Mouse (Mus musculus) liver, embryonic 11.5 days (tissue): ENCODE measurements around the gene Gm2381. TPM values are rescaled to one million over a fixed set of nuclear protein-coding genes. Genes with fewer than 3 reads are reported as not detected.
"Not testable (repeated sequence)": the region's sequence is repeated elsewhere in the genome, so short reads cannot be mapped to it uniquely, and the experiment has no call there.

Experiments
- ATAC-seq: fragments of 200-750 bp; cut with Nextera tagmentation; replicated peaks from 2 replicates; pipeline ENCODE4 v1.8.0; 2017; ENCODE audit warnings: moderate number of reproducible peaks, mild to moderate bottlenecking, moderate TSS enrichment, moderate library complexity; ENCODE audit not compliant: low FRiP score
- DNase-seq: peaks from one replicate; pipeline ENCODE4 v3.0.0-alpha.2; 2017; ENCODE audit warnings: low spot score
- H3K27ac ChIP-seq: fragments of 300-500 bp; sonication (generic); 2 replicates; pipeline ENCODE4 v1.5.1; 2014; ENCODE audit warnings: mild to moderate bottlenecking, low read depth, low read length, control low read depth
- H3K27me3 ChIP-seq: fragments of 300-500 bp; sonication (generic); replicated peaks from 2 replicates; pipeline ENCODE4 v1.6.1; 2014; ENCODE audit warnings: low read length, mixed read lengths; ENCODE audit not compliant: control insufficient read depth, insufficient read depth
- H3K36me3 ChIP-seq: fragments of 300-500 bp; sonication (generic); 2 replicates; pipeline ENCODE4 v1.6.1; 2014; ENCODE audit warnings: mild to moderate bottlenecking, low read length, moderate library complexity, mixed read lengths; ENCODE audit not compliant: control insufficient read depth, insufficient read depth
- H3K4me1 ChIP-seq: fragments of 300-500 bp; sonication (generic); replicated peaks from 2 replicates; pipeline ENCODE4 v1.6.1; 2014; ENCODE audit warnings: low read length, mixed read lengths; ENCODE audit not compliant: control insufficient read depth, insufficient read depth
- H3K4me2 ChIP-seq: fragments of 300-500 bp; sonication (generic); 2 replicates; pipeline ENCODE4 v1.6.1; 2014; ENCODE audit warnings: mild to moderate bottlenecking, control low read depth, moderate library complexity
- H3K4me3 ChIP-seq: fragments of 300-500 bp; sonication (generic); 2 replicates; pipeline ENCODE4 v1.5.1; 2014; ENCODE audit warnings: low read depth, low read length, control low read depth
- H3K9ac ChIP-seq: fragments of 300-500 bp; sonication (generic); 2 replicates; pipeline ENCODE4 v1.6.1; 2014; ENCODE audit warnings: low read depth, low read length, control low read depth
- H3K9me3 ChIP-seq: fragments of 300-500 bp; sonication (generic); 2 replicates; pipeline ENCODE4 v1.6.1; 2016; ENCODE audit warnings: low read length, inconsistent platforms, mixed read lengths; ENCODE audit not compliant: control insufficient read depth
- WGBS: fragments of 180-500 bp; shearing (Covaris S2); extraction: QIAGEN DNeasy Blood & Tissue Kit; methylation state at CpG from one replicate; pipeline ENCODE4 v1.1.7; 2014; 5-methylcytosine and 5-hydroxymethylcytosine counted together
- polyA plus RNA-seq: library from polyadenylated mRNA; unstranded; fragments of >200 nt; fragmentation: Nextera tagmentation; extraction: Ambion mirVana; gene quantifications from 2 replicates; pipeline ENCODE4 v1.2.1, GENCODE M21; 2014

Gene Gm2381
- polyA plus RNA-seq: not detected in 2 replicates

DNA sequence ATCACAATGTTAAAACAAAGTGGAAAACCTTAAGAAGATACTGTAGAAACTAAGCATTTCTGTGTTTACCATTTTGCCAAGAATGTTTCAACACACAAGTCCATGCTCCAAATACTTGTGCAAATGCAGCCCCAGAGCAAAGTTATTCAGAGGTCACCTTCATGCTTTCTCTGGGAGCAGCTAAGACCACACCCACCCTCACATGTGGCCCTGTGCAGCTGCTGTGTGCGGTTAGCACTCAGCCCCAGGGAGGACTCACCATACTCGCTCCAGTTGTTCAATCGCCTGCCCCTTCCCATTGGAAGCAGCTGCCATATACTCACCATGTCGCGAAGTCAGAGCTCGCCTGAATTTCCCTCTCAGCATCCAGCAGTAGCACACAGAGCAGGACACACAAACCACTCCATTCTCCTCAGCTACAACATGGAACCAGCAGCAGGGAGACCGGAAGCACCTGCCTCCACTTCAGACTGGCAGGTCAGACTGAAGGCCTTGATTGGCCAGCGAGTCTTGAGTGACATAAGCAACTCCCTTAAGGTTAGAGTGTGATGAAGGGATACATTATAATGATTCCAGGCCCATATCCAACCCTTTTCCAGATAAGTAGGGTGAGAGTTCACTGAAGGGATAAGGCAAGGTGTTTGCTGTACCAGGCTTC, at the start of gene Gm2381:
TSS of gene Gm2381 (minus strand) at position 434 of the 658 bp plus-strand sequence.
- not testable (repeated sequence) for H3K9me3 ChIP-seq, H3K27me3 ChIP-seq, H3K27ac ChIP-seq, H3K9ac ChIP-seq, H3K4me1 ChIP-seq, H3K4me3 ChIP-seq, DNase-seq, H3K36me3 ChIP-seq, ATAC-seq, H3K4me2 ChIP-seq
- WGBS: 83% methylated on average over 8 of the region's 8 CpGs

GRCm38 (mm10) chr7:42898067-42898466, 31.0 kb upstream of the Gm2381 start:
- H3K9me3 ChIP-seq, DNase-seq, H3K4me2 ChIP-seq, H3K4me3 ChIP-seq, H3K27me3 ChIP-seq, H3K9ac ChIP-seq, ATAC-seq, H3K27ac ChIP-seq, H3K36me3 ChIP-seq, H3K4me1 ChIP-seq: not testable (repeated sequence)
- WGBS: 87% methylated on average over 2 of the region's 2 CpGs

DNA sequence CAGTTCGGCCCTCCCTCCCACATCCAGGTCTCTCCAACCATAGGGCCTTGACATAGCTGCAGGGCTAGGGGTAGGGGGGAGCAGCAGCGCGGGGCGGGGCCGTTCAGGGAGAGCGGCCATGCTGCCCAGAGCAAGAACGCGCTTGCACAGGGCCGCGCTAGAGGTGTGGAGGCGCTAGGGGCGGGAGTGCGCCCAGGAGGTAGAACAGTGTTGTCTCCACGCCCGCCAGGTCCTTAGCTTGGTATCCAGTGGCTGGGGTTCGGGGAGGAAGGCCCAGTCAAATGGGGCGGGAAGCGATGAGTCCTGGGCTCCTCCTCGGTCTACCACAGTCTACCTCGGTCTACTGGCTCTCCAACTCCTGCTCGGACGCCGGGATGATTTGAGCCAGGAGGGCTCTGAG, 11.1 kb upstream of the Gm2381 start:
- no peak overlapping the region for H3K4me2 ChIP-seq
- no peaks in the 10 kb centered on the region for H3K36me3 ChIP-seq
- no peak overlapping the region for H3K27ac ChIP-seq
- H3K9me3 ChIP-seq: no peaks in the 10 kb centered on the region
- H3K9ac ChIP-seq: no peak overlapping the region
- DNase-seq (no peak), ATAC-seq (no peak)
- no peaks in the 10 kb centered on the region for H3K27me3 ChIP-seq
- 41% methylated on average over 23 of the region's 23 CpGs for WGBS
- H3K4me1 ChIP-seq: no peaks in the 10 kb centered on the region
- H3K4me3 ChIP-seq: no peak overlapping the region

DNA sequence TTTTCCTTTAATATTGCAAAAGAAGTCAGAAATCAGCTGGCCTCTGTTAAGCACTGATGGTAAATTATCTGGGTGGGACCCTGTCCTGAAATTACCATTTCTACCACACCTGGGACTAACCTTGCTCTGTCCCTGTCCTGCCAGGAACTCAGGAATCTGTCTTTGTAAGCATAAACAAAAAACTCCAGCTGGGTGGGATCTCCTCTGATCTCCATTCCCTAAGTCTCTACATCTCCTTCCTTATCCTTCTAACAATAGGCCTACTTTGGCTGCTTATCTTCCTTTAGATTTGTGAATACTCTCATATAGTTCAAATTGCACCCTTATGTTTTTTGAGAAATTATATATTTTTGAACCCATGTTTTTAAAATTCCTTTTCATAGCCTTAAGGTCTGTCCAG, 28.7 kb downstream of the Gm2381 start:
- H3K27ac ChIP-seq, ATAC-seq, H3K9me3 ChIP-seq, H3K4me1 ChIP-seq, H3K27me3 ChIP-seq, H3K36me3 ChIP-seq, H3K9ac ChIP-seq, H3K4me2 ChIP-seq, DNase-seq, H3K4me3 ChIP-seq: not testable (repeated sequence)

GRCm38 (mm10) chr7:42832221-42832620, 34.8 kb downstream of the Gm2381 start:
- no peaks in the 10 kb centered on the region for H3K27me3 ChIP-seq
- H3K9ac ChIP-seq: no peak overlapping the region
- no peaks in the 10 kb centered on the region for H3K36me3 ChIP-seq
- no peaks in the 10 kb centered on the region for H3K4me1 ChIP-seq
- 79% methylated on average over 3 of the region's 3 CpGs for WGBS
- no peak overlapping the region for H3K27ac ChIP-seq
- peaks cover 3% of the 10 kb centered on the region; the same call in 1 of the 2 replicates for H3K9me3 ChIP-seq
- DNase-seq (no peak), ATAC-seq (no peak)
- H3K4me3 ChIP-seq: no peak overlapping the region
- no peak overlapping the region for H3K4me2 ChIP-seq

DNA sequence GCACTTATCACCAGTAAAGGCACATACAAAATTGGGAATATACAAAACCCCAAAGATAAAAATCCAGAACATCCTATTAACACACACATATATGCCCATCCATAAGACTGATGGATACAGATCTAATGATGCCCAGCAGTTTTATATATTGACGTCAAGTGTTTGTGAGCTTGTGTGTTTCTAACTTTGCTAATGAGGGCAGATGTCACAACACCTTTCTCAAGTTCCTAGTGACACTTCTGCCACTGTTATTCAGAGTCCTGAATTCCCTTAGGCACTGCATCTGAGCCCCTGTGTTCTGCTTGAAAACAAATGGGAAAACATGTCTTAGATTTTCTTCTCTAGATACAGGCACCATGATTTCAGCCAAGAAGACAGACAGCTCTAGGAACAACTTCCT, 73.6 kb downstream of the Gm2381 start, which contains the start of gene Vmn2r62:
TSS of gene Vmn2r62 (minus strand) at position 101 of the 400 bp plus-strand sequence.
- DNase-seq, H3K4me1 ChIP-seq, H3K27me3 ChIP-seq, ATAC-seq, H3K27ac ChIP-seq, H3K9ac ChIP-seq, H3K36me3 ChIP-seq, H3K9me3 ChIP-seq, H3K4me3 ChIP-seq, H3K4me2 ChIP-seq: not testable (repeated sequence)
- WGBS: no CpG with 5 or more reads among the region's 1 CpGs

Other genes with a start within 250 kb of the Gm2381 start
- gene Zfp976, start 224.6 kb downstream of the Gm2381 start, polyA plus RNA-seq: 1.6 and 2.8 TPM in 2 replicates
- 7.6 and 8.1 TPM in 2 replicates for gene Zfp975, start 174.5 kb downstream of the Gm2381 start, polyA plus RNA-seq
- gene Gm17067, start 140.2 kb downstream of the Gm2381 start, polyA plus RNA-seq: 0.16 TPM in 1 of 2 replicates, not detected in the other
- gene Vmn2r62, start 73.7 kb downstream of the Gm2381 start, polyA plus RNA-seq: not detected in 2 replicates
- gene Vmn2r63, start 66.6 kb upstream of the Gm2381 start, polyA plus RNA-seq: not detected in 2 replicates
- not detected in 2 replicates for gene Gm9268, start 151.5 kb upstream of the Gm2381 start, polyA plus RNA-seq
- gene Zfp936, start 247.0 kb upstream of the Gm2381 start, polyA plus RNA-seq: not detected in 2 replicates